Mouse (Mus musculus) liver, postnatal 0 days (tissue): ENCODE data around the gene Mex3b. TPM values are rescaled to one million over a fixed set of nuclear protein-coding genes. Genes with fewer than 3 reads are reported as not detected.

Experiments
- ATAC-seq: fragments of 200-750 bp; cut with Nextera tagmentation; 2 replicates; pipeline ENCODE4 v1.8.0; 2017; ENCODE audit warnings: mild to moderate bottlenecking, moderate library complexity
- DNase-seq: peaks from one replicate; pipeline ENCODE4 v3.0.0-alpha.2; 2016
- H3K27ac ChIP-seq: fragments of 300-500 bp; sonication (generic); 2 replicates; pipeline ENCODE4 v1.5.1; 2014; ENCODE audit warnings: antibody characterized with exemption, moderate library complexity, mild to moderate bottlenecking, low read depth
- H3K27me3 ChIP-seq: fragments of 300-500 bp; sonication (generic); 2 replicates; pipeline ENCODE4 v1.6.1; 2014; ENCODE audit warnings: low read length, control low read depth, mixed read lengths; ENCODE audit not compliant: insufficient read depth
- H3K36me3 ChIP-seq: fragments of 300-500 bp; sonication (generic); replicated peaks from 2 replicates; pipeline ENCODE4 v1.6.1; 2014; ENCODE audit warnings: mild to moderate bottlenecking, control low read depth, low read length, moderate library complexity, mixed read lengths; ENCODE audit not compliant: insufficient read depth
- H3K4me1 ChIP-seq: fragments of 300-500 bp; sonication (generic); 2 replicates; pipeline ENCODE4 v1.6.1; 2014; ENCODE audit warnings: antibody characterized with exemption, mild to moderate bottlenecking, control low read depth; ENCODE audit not compliant: insufficient read depth
- H3K4me2 ChIP-seq: fragments of 300-500 bp; sonication (generic); 2 replicates; pipeline ENCODE4 v1.6.1; 2014; ENCODE audit warnings: low read depth, mild to moderate bottlenecking, low read length, moderate library complexity, mixed read lengths
- H3K4me3 ChIP-seq: fragments of 300-500 bp; sonication (generic); 2 replicates; pipeline ENCODE4 v1.5.1; 2014; ENCODE audit warnings: low read depth, low read length
- H3K9ac ChIP-seq: fragments of 300-500 bp; sonication (generic); replicated peaks from 2 replicates; pipeline ENCODE4 v1.6.1; 2014; ENCODE audit warnings: mild to moderate bottlenecking, moderate library complexity
- H3K9me3 ChIP-seq: fragments of 300-500 bp; sonication (generic); 2 replicates; pipeline ENCODE4 v1.6.1; 2016; ENCODE audit warnings: mild to moderate bottlenecking, control low read depth, low read length, mixed read lengths
- CTCF ChIP-seq: sonication (generic); IDR thresholded peaks from 2 replicates; pipeline ENCODE4 v1.5.1; 2016; ENCODE audit warnings: antibody characterized with exemption, low read depth
- EP300 ChIP-seq: IDR thresholded peaks from 2 replicates; pipeline ENCODE4 v1.6.1; 2016; ENCODE audit warnings: antibody characterized with exemption, low read depth, mild to moderate bottlenecking
- WGBS: fragments of 180-500 bp; shearing (Covaris S2); extraction: QIAGEN DNeasy Blood & Tissue Kit; methylation state at CpG from one replicate; pipeline ENCODE4 v1.1.7; 2014; ENCODE audit not compliant: insufficient replicate concordance; 5-methylcytosine and 5-hydroxymethylcytosine counted together
- polyA plus RNA-seq: library from polyadenylated mRNA; unstranded; fragments of >200 nt; fragmentation: Nextera tagmentation; extraction: Ambion mirVana; gene quantifications from 2 replicates; pipeline ENCODE4 v1.2.1, GENCODE M21; 2015

Gene Mex3b
- polyA plus RNA-seq, result 0.40 and 0.59 TPM in 2 replicates

DNA sequence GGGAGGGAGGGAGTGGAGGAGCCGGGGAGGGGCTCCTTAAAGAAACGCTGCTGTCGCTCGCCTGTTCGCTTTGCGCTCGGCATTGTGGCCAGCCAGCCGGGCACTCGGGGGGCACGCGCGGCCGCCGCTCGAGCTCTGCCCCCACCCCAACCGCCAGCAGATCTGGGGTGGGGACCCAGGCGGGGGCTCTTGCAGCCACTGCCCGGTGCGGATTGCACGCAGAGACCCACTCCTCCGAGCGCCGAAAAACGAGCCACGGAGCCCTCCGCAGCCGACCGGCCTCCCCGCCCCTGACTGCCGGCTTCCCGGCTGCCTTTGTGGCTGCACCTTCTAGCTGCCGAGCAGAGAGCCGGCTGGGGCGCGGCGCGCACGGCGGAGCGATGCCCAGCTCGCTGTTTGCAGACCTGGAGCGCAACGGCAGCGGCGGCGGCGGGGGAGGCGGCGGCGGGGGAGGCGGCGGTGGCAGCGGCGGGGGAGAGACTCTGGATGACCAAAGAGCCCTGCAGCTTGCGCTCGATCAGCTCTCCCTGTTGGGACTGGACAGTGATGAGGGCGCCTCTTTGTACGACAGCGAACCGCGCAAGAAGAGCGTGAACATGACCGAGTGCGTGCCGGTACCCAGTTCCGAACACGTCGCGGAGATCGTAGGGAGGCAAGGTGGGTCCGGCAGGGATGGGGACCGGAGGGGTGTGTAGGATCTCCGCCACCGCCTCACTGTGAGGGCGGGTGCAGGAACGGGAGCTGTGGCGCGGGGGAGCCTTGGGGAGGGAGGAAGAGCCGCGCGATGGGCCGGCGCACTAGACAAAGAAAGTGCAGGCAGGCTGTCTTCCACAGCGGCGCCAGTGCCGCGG lies at the start of gene Mex3b:
Gene Mex3b (plus strand): TSS at position 63 of the 851 bp plus-strand sequence.
- no peaks in the 10 kb centered on the region for H3K9me3 ChIP-seq
- no peak for TF ChIP-seq EP300
- TF ChIP-seq CTCF, result no peak
- H3K27me3 ChIP-seq, result peaks cover 46% of the 10 kb centered on the region
- WGBS, result under 1% methylated on average over 64 of the region's 87 CpGs
- H3K4me2 ChIP-seq, result peak within 1 kb of the TSS; percentile 87
- no peak for ATAC-seq
- H3K9ac ChIP-seq, result peak within 1 kb of the TSS; percentile 63
- DNase-seq, result peak; percentile 63
- peak within 1 kb of the TSS; percentile 55 for H3K4me3 ChIP-seq
- peak within 1 kb of the TSS; percentile 81 for H3K27ac ChIP-seq
- no peaks in the 10 kb centered on the region for H3K36me3 ChIP-seq
- peaks cover 23% of the 10 kb centered on the region for H3K4me1 ChIP-seq

- Histone ChIP-seq H3K36me3 (no peaks in the 10 kb centered on the region), H3K4me2 (no peak overlapping the region), H3K27me3 (no peaks in the 10 kb centered on the region), H3K9me3 (no peaks in the 10 kb centered on the region), H3K9ac (no peak overlapping the region), H3K4me1 (no peaks in the 10 kb centered on the region), H3K4me3 (no peak overlapping the region), H3K27ac (no peak overlapping the region)
- TF ChIP-seq EP300 (no peak), CTCF (no peak)
- no peak for ATAC-seq
- 83% methylated on average over 7 of the region's 7 CpGs for WGBS
- no peak for DNase-seq
These were observed 47.6 kb upstream of the Mex3b start for GRCm38 (mm10) chr7:82819541-82819940.

GRCm38 (mm10) chr7:82820661-82821060 lies 46.5 kb upstream of the Mex3b start:
- ATAC-seq, result no peak
- TF ChIP-seq EP300 (no peak), CTCF (no peak)
- no peaks in the 10 kb centered on the region for H3K4me1 ChIP-seq

GRCm38 (mm10) chr7:82821501-82821900 lies 45.6 kb upstream of the Mex3b start:
- Histone ChIP-seq H3K4me1 (no peaks in the 10 kb centered on the region), H3K36me3 (no peaks in the 10 kb centered on the region)
- TF ChIP-seq CTCF (no peak), EP300 (no peak)

More at GRCm38 (mm10) chr7:82820661-82821060, 46.5 kb upstream of the Mex3b start:
- no peaks in the 10 kb centered on the region for H3K36me3 ChIP-seq
- no peaks in the 10 kb centered on the region for H3K27me3 ChIP-seq
- H3K27ac ChIP-seq, result no peak overlapping the region
- DNase-seq, result no peak
- no peak overlapping the region for H3K4me3 ChIP-seq
- no peaks in the 10 kb centered on the region for H3K9me3 ChIP-seq
- no peak overlapping the region for H3K4me2 ChIP-seq
- H3K9ac ChIP-seq, result no peak overlapping the region
- WGBS, result 30% methylated on average over 4 of the region's 4 CpGs

GRCm38 (mm10) chr7:82822528-82822927 lies 44.6 kb upstream of the Mex3b start:
- H3K36me3 ChIP-seq, result no peaks in the 10 kb centered on the region
- no peak overlapping the region for H3K27ac ChIP-seq
- no peaks in the 10 kb centered on the region for H3K9me3 ChIP-seq
- no peak overlapping the region for H3K9ac ChIP-seq
- H3K4me3 ChIP-seq, result no peak overlapping the region
- no peaks in the 10 kb centered on the region for H3K27me3 ChIP-seq
- 76% methylated on average over 1 of the region's 1 CpGs for WGBS
- no peak overlapping the region for H3K4me2 ChIP-seq
- no peak for ATAC-seq
- TF ChIP-seq EP300 (no peak), CTCF (no peak)
- H3K4me1 ChIP-seq, result no peaks in the 10 kb centered on the region
- DNase-seq, result no peak

More at GRCm38 (mm10) chr7:82821501-82821900, 45.6 kb upstream of the Mex3b start:
- DNase-seq (no peak), ATAC-seq (no peak)
- Histone ChIP-seq H3K9me3 (no peaks in the 10 kb centered on the region), H3K27ac (no peak overlapping the region), H3K4me2 (no peak overlapping the region), H3K9ac (no peak overlapping the region), H3K4me3 (no peak overlapping the region), H3K27me3 (no peaks in the 10 kb centered on the region)
- 75% methylated on average over 3 of the region's 3 CpGs for WGBS

DNA sequence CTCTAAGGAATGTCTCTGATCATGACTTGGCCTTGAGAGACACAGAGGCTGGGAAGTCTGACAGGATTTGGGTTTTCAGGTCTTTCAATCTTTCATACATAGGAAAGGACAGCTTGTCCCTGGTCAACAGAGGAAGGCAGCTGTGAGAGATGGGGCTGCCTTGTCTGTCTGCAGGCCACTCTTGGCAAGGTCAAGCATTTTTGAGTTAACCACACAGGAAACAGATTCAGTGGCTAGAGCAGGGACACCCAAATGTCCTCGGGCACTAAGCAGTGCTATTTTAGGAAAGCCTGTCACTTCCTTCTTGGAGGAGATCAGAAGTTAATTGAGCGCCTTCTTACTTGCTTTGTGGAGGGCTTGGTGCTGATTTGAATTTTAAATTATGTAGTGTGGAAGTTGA lies 38.9 kb upstream of the Mex3b start:
- ATAC-seq, result no peak
- H3K27ac ChIP-seq, result no peak overlapping the region
- 40% methylated on average over 2 of the region's 2 CpGs for WGBS
- no peak overlapping the region for H3K4me3 ChIP-seq
- no peaks in the 10 kb centered on the region for H3K9me3 ChIP-seq
- DNase-seq, result no peak
- peaks cover 6% of the 10 kb centered on the region; the same call in 1 of the 2 replicates for H3K4me1 ChIP-seq
- TF ChIP-seq EP300 (no peak), CTCF (no peak)
- no peak overlapping the region for H3K9ac ChIP-seq
- no peak overlapping the region for H3K4me2 ChIP-seq
- H3K27me3 ChIP-seq, result no peaks in the 10 kb centered on the region
- H3K36me3 ChIP-seq, result no peaks in the 10 kb centered on the region
